Mouse (Mus musculus) urinary bladder, postnatal 4 days (tissue): ENCODE measurements around the gene Gm8693.
"Not testable (repeated sequence)": the region's sequence is repeated elsewhere in the genome, so short reads cannot be mapped to it uniquely, and the experiment has no call there.

ENCODE experiments used
- DNase-seq, 2 experiments: peaks; one replicate each; pipeline ENCODE4 v3.0.0; 2021 to 2022; ENCODE audit warnings: low spot score in 2 of 2

Gm8693 gene

DNA sequence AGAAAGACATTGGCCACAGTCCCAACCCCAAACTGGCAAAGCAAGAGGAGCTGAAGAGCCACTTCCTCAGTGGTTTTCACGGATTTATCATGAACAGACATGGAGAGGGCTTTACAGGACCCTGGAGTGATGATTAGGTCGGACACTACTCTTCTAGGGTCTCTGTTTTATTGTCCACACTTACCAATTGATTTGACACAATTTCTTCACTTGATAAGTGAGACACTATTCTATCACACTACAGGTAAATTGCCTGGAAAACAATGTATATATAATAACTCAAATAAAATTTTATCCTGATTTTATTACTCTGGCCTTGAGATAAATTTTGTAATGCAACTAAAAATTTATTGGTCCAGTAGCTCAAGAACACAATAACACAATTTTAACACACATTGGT lies at the start of gene Gm8693:
Gene Gm8693, minus strand, starts transcription at position 101 of the 400 bp plus-strand sequence.
- not testable (repeated sequence) for DNase-seq

DNA sequence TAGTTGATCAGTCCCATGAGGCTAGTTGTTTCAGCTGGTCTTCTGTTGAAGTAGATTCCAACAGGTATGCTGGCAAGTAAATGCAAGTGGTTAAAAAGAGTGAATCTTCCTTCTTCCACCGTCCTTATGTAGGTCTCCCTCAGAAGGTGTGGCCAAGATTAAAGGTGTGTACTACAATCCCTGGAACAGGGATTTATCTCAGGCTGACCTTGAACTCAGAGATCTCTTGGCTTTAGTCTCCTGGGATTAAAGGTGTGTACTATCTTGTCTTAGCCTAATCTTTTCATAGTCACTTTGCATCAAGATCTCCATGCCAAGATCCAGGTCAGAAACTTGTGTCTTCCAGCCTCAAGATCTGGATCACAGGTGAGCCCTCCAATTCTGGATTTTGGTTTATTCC lies 27.5 kb upstream of the Gm8693 start, which contains the start of gene Gm4567:
Gene Gm4567, minus strand, starts transcription at position 101 of the 400 bp plus-strand sequence.
- DNase-seq: not testable (repeated sequence)

DNA sequence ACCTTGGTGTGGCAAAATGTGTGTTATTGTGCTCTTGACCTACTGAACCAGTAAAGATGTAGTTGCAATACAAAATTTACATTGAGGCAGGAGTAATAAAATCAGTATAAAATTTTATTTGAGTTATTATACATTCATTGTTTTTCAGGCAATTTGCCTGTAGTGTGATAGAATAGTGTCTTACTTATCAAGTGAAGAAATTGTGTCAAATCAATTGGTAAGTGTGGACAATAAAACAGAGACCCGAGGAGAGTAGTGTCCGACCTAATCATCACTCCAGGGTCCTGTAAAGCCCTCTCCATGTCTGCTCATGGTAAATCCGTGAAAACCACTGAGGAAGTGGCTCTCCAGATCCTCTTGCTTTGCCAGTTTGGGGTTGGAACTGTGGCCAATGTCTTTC lies 34.4 kb downstream of the Gm8693 start, which contains the start of gene Vmn1r155:
Gene Vmn1r155, plus strand, starts transcription at position 301 of the 400 bp plus-strand sequence.
- DNase-seq: not testable (repeated sequence)
